Mouse (Mus musculus) limb, embryonic 12.5 days (tissue): Measurements from ENCODE around the gene Harbi1. TPM values are rescaled to one million over a fixed set of nuclear protein-coding genes. Genes with fewer than 3 reads are reported as not detected.
A peak's percentile ranks its signal among the peaks of the same experiment; 100 is the strongest.

Source experiments
- ATAC-seq: fragments of 200-750 bp; cut with Nextera tagmentation; 2 replicates; pipeline ENCODE4 v1.8.0; 2017; ENCODE audit warnings: low read depth, moderate TSS enrichment; ENCODE audit not compliant: insufficient number of reproducible peaks, insufficient read depth, low FRiP score, low TSS enrichment
- H3K27ac ChIP-seq: fragments of 300-500 bp; sonication (generic); 2 replicates; pipeline ENCODE4 v1.5.1; 2016; ENCODE audit warnings: mild to moderate bottlenecking, moderate library complexity
- H3K27me3 ChIP-seq: fragments of 300-500 bp; sonication (generic); 2 replicates; pipeline ENCODE4 v1.6.1; 2016; ENCODE audit warnings: mild to moderate bottlenecking, moderate library complexity
- H3K36me3 ChIP-seq: fragments of 300-500 bp; sonication (generic); 2 replicates; pipeline ENCODE4 v1.6.1; 2016; ENCODE audit warnings: mild to moderate bottlenecking, moderate library complexity
- H3K4me1 ChIP-seq: fragments of 300-500 bp; sonication (generic); replicated peaks from 2 replicates; pipeline ENCODE4 v1.6.1; 2016
- H3K4me2 ChIP-seq: fragments of 300-500 bp; sonication (generic); 2 replicates; pipeline ENCODE4 v1.6.1; 2016; ENCODE audit warnings: mild to moderate bottlenecking, moderate library complexity
- H3K4me3 ChIP-seq: fragments of 300-500 bp; sonication (generic); replicated peaks from 2 replicates; pipeline ENCODE4 v1.5.1; 2016; ENCODE audit warnings: mild to moderate bottlenecking
- H3K9ac ChIP-seq: fragments of 300-500 bp; sonication (generic); replicated peaks from 2 replicates; pipeline ENCODE4 v1.6.1; 2016; ENCODE audit warnings: mild to moderate bottlenecking, moderate library complexity
- H3K9me3 ChIP-seq: fragments of 300-500 bp; sonication (generic); 2 replicates; pipeline ENCODE4 v1.6.1; 2016; ENCODE audit warnings: mild to moderate bottlenecking, moderate library complexity
- WGBS: fragments of 180-500 bp; shearing (Covaris S2); methylation state at CpG from one replicate; pipeline ENCODE4 v1.1.7; 2016; 5-methylcytosine and 5-hydroxymethylcytosine counted together
- polyA plus RNA-seq: library from polyadenylated mRNA; unstranded; fragments of >200 nt; fragmentation: Nextera tagmentation; extraction: Ambion mirVana; gene quantifications from 2 replicates; pipeline ENCODE4 v1.2.1, GENCODE M21; 2016

The Harbi1 gene
- 24.0 and 25.2 TPM in 2 replicates for polyA plus RNA-seq

- H3K27ac ChIP-seq: peak within 1 kb of the TSS; percentile 89
- WGBS: under 1% methylated on average over 66 of the region's 66 CpGs
- H3K27me3 ChIP-seq: no peaks in the 10 kb centered on the region
- peak within 1 kb of the TSS; percentile 89 for H3K4me3 ChIP-seq
- H3K9me3 ChIP-seq: no peaks in the 10 kb centered on the region
- H3K9ac ChIP-seq: peak within 1 kb of the TSS; percentile 81
- peaks cover 10% of the 10 kb centered on the region; the same call in 1 of the 2 replicates for H3K36me3 ChIP-seq
- peak within 1 kb of the TSS; percentile 86 for H3K4me2 ChIP-seq
- peak; percentile 96 for ATAC-seq
- H3K4me1 ChIP-seq: peaks cover 13% of the 10 kb centered on the region
These were observed at the start of gene Harbi1, which contains the start of gene Atg13 for GRCm38 (mm10) chr2:91710272-91711234. TSS of gene Harbi1 (plus strand) at chr2:91710852. TSS of gene Atg13 (minus strand) at chr2:91710576.

GRCm38 (mm10) chr2:91660981-91661380, 49.7 kb upstream of the Harbi1 start:
- Histone ChIP-seq H3K9ac (no peak overlapping the region), H3K4me2 (no peak overlapping the region), H3K27ac (no peak overlapping the region), H3K27me3 (no peaks in the 10 kb centered on the region), H3K4me3 (no peak overlapping the region), H3K4me1 (no peaks in the 10 kb centered on the region), H3K9me3 (no peaks in the 10 kb centered on the region), H3K36me3 (peaks cover 88% of the 10 kb centered on the region)
- 91% methylated on average over 6 of the region's 6 CpGs for WGBS
- no peak for ATAC-seq

GRCm38 (mm10) chr2:91664780-91665179, 45.9 kb upstream of the Harbi1 start:
- no peak for ATAC-seq
- H3K27me3 ChIP-seq: no peaks in the 10 kb centered on the region
- H3K27ac ChIP-seq: no peak overlapping the region
- no peaks in the 10 kb centered on the region for H3K9me3 ChIP-seq
- H3K9ac ChIP-seq: no peak overlapping the region
- H3K4me1 ChIP-seq: no peaks in the 10 kb centered on the region
- H3K4me2 ChIP-seq: no peak overlapping the region
- no peak overlapping the region for H3K4me3 ChIP-seq
- peaks cover 88% of the 10 kb centered on the region for H3K36me3 ChIP-seq

- H3K4me2 ChIP-seq: no peak overlapping the region
- H3K27ac ChIP-seq: no peak overlapping the region
- H3K4me3 ChIP-seq: no peak overlapping the region
- H3K27me3 ChIP-seq: no peaks in the 10 kb centered on the region
- H3K36me3 ChIP-seq: peaks cover 92% of the 10 kb centered on the region
- no peaks in the 10 kb centered on the region for H3K4me1 ChIP-seq
- ATAC-seq: no peak
- H3K9me3 ChIP-seq: no peaks in the 10 kb centered on the region
- no peak overlapping the region for H3K9ac ChIP-seq
- WGBS: 93% methylated on average over 6 of the region's 6 CpGs
These were observed 44.2 kb upstream of the Harbi1 start for GRCm38 (mm10) chr2:91666386-91666910.

GRCm38 (mm10) chr2:91667747-91668146, 42.9 kb upstream of the Harbi1 start:
- Histone ChIP-seq H3K4me1 (no peaks in the 10 kb centered on the region), H3K27me3 (no peaks in the 10 kb centered on the region), H3K4me3 (no peak overlapping the region), H3K4me2 (no peak overlapping the region), H3K27ac (no peak overlapping the region), H3K9ac (no peak overlapping the region), H3K9me3 (no peaks in the 10 kb centered on the region), H3K36me3 (peaks cover 85% of the 10 kb centered on the region)
- no peak for ATAC-seq
- 84% methylated on average over 2 of the region's 2 CpGs for WGBS

- no peaks in the 10 kb centered on the region for H3K9me3 ChIP-seq
- no peak overlapping the region for H3K9ac ChIP-seq
- no peaks in the 10 kb centered on the region for H3K4me1 ChIP-seq
- H3K4me2 ChIP-seq: no peak overlapping the region
- no peak for ATAC-seq
- WGBS: 93% methylated on average over 8 of the region's 8 CpGs
- peaks cover 82% of the 10 kb centered on the region for H3K36me3 ChIP-seq
- H3K27ac ChIP-seq: no peak overlapping the region
- no peaks in the 10 kb centered on the region for H3K27me3 ChIP-seq
- H3K4me3 ChIP-seq: no peak overlapping the region
These were observed 41.3 kb upstream of the Harbi1 start for GRCm38 (mm10) chr2:91669326-91669725.

GRCm38 (mm10) chr2:91670038-91670437, 40.6 kb upstream of the Harbi1 start:
- no peak for ATAC-seq
- Histone ChIP-seq H3K27ac (no peak overlapping the region), H3K9ac (no peak overlapping the region), H3K9me3 (no peaks in the 10 kb centered on the region), H3K4me2 (no peak overlapping the region), H3K27me3 (no peaks in the 10 kb centered on the region), H3K4me1 (no peaks in the 10 kb centered on the region), H3K36me3 (peaks cover 83% of the 10 kb centered on the region), H3K4me3 (no peak overlapping the region)
- WGBS: 91% methylated on average over 6 of the region's 6 CpGs

GRCm38 (mm10) chr2:91673587-91673986, 37.1 kb upstream of the Harbi1 start:
- no peaks in the 10 kb centered on the region for H3K9me3 ChIP-seq
- H3K27ac ChIP-seq: no peak overlapping the region
- peaks cover 88% of the 10 kb centered on the region for H3K36me3 ChIP-seq
- H3K4me1 ChIP-seq: no peaks in the 10 kb centered on the region
- 81% methylated on average over 2 of the region's 2 CpGs for WGBS
- no peak overlapping the region for H3K9ac ChIP-seq
- no peaks in the 10 kb centered on the region for H3K27me3 ChIP-seq
- no peak overlapping the region for H3K4me3 ChIP-seq
- no peak overlapping the region for H3K4me2 ChIP-seq
- ATAC-seq: no peak

- peaks cover 86% of the 10 kb centered on the region for H3K36me3 ChIP-seq
These were observed 35.8 kb upstream of the Harbi1 start for GRCm38 (mm10) chr2:91674895-91675294.

GRCm38 (mm10) chr2:91676420-91676819, 34.2 kb upstream of the Harbi1 start:
- WGBS: 83% methylated on average over 2 of the region's 2 CpGs
- Histone ChIP-seq H3K27ac (no peak overlapping the region), H3K4me1 (no peaks in the 10 kb centered on the region), H3K27me3 (no peaks in the 10 kb centered on the region), H3K36me3 (peaks cover 84% of the 10 kb centered on the region), H3K9ac (no peak overlapping the region), H3K9me3 (no peaks in the 10 kb centered on the region), H3K4me2 (no peak overlapping the region), H3K4me3 (no peak overlapping the region)
- no peak for ATAC-seq

More at GRCm38 (mm10) chr2:91674895-91675294, 35.8 kb upstream of the Harbi1 start:
- Histone ChIP-seq H3K27me3 (no peaks in the 10 kb centered on the region), H3K4me1 (no peaks in the 10 kb centered on the region), H3K4me2 (no peak overlapping the region), H3K9me3 (no peaks in the 10 kb centered on the region), H3K4me3 (no peak overlapping the region), H3K9ac (no peak overlapping the region), H3K27ac (no peak overlapping the region)
- no peak for ATAC-seq
- WGBS: 90% methylated on average over 5 of the region's 5 CpGs

- Histone ChIP-seq H3K9ac (no peak overlapping the region), H3K4me3 (no peak overlapping the region), H3K9me3 (no peaks in the 10 kb centered on the region), H3K36me3 (peaks cover 85% of the 10 kb centered on the region), H3K27ac (no peak overlapping the region), H3K27me3 (no peaks in the 10 kb centered on the region), H3K4me2 (no peak overlapping the region), H3K4me1 (no peaks in the 10 kb centered on the region)
- ATAC-seq: no peak
These were observed 33.7 kb upstream of the Harbi1 start for GRCm38 (mm10) chr2:91676961-91677360.
